Mouse (Mus musculus) lung, postnatal 4 days (tissue): Measurements from ENCODE around the gene Fam221b.

Experiments used
- DNase-seq, 2 experiments: peaks; one replicate each; pipeline ENCODE4 v3.0.0; 2021

Fam221b gene

DNA sequence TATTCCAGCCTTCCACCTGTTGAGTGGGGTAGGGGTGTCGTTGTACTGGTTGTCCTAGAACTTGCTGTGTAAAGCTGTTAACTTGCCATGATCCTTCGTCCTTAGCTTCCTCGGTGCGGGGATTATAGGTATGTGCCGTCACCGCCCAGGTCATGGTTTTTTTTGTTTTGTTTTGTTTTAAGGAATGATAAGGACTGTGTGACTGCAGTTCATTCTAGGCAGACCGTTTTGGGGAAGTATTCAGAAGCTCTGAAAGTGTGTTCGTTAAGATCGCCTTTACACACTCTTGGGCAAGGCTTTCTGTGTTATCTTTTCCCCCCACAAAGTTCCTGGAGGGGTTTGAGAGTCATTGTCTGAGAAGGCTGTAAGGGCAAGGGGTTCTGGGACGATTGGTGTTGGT lies 56.4 kb downstream of the Fam221b start:
- DNase-seq: no peak
